Mouse (Mus musculus): ENCODE data around the gene Anxa6. TPM values are rescaled to one million over a fixed set of nuclear protein-coding genes. Genes with fewer than 3 reads are reported as not detected.
A peak's percentile ranks its signal among the peaks of the same experiment; 100 is the strongest.

The Anxa6 gene
- polyA plus RNA-seq, 1 experiment from 2014 or later, result 38.3 TPM

- Histone ChIP-seq H3K27me3 (ENCODE audit: control insufficient read depth, insufficient read depth, low read length) (no peaks in the 10 kb centered on the region), H3K36me3 (ENCODE audit: control insufficient read depth, insufficient read depth, low read length) (no peaks in the 10 kb centered on the region), H3K9me3 (ENCODE audit: control insufficient read depth, low read length) (no peaks in the 10 kb centered on the region), H3K4me3 (replicated peaks; ENCODE audit: low read depth, low read length) (no peak overlapping the region), H3K27ac (replicated peaks; ENCODE audit: low read depth, low read length) (peak overlapping the region; percentile 84), H3K4me1 (ENCODE audit: control insufficient read depth, insufficient read depth, low read length) (peaks cover 24% of the 10 kb centered on the region), H3K9ac (replicated peaks; ENCODE audit: low read length) (no peak overlapping the region), H3K4me2 (ENCODE audit: low read length) (peak overlapping the region; percentile 27; the same call in 1 of the 2 replicates)
- ATAC-seq (ENCODE audit: low FRiP score, low TSS enrichment) (no peak), DNase-seq (no peak)
- WGBS, result 85% methylated on average over 3 of the region's 3 CpGs
Measured at GRCm38 (mm10) chr11:55023583-55023982, 9.7 kb downstream of the Anxa6 start.

GRCm38 (mm10) chr11:55023049-55023564, 10.1 kb downstream of the Anxa6 start:
- H3K4me2 ChIP-seq (ENCODE audit: low read length), result peak overlapping the region; percentile 27; the same call in 1 of the 2 replicates
- no peaks in the 10 kb centered on the region for H3K36me3 ChIP-seq (ENCODE audit: control insufficient read depth, insufficient read depth, low read length)
- 0 out of 2 replicates have a peak overlapping the region, but pooled peaks have one; percentile 4 for H3K9ac ChIP-seq (replicated peaks; ENCODE audit: low read length)
- no peaks in the 10 kb centered on the region for H3K9me3 ChIP-seq (ENCODE audit: control insufficient read depth, low read length)
- WGBS, result 9% methylated on average over 10 of the region's 10 CpGs
- peaks cover 24% of the 10 kb centered on the region for H3K4me1 ChIP-seq (ENCODE audit: control insufficient read depth, insufficient read depth, low read length)
- no peak overlapping the region for H3K4me3 ChIP-seq (replicated peaks; ENCODE audit: low read depth, low read length)
- ATAC-seq (ENCODE audit: low FRiP score, low TSS enrichment) (peak; percentile 77), DNase-seq (peak; percentile 85)
- H3K27me3 ChIP-seq (ENCODE audit: control insufficient read depth, insufficient read depth, low read length), result no peaks in the 10 kb centered on the region
- H3K27ac ChIP-seq (replicated peaks; ENCODE audit: low read depth, low read length), result peak overlapping the region; percentile 84

- Histone ChIP-seq H3K4me2 (ENCODE audit: low read length) (no peak overlapping the region), H3K27ac (replicated peaks; ENCODE audit: low read depth, low read length) (peak overlapping the region; percentile 84), H3K4me1 (ENCODE audit: control insufficient read depth, insufficient read depth, low read length) (peaks cover 24% of the 10 kb centered on the region), H3K9me3 (ENCODE audit: control insufficient read depth, low read length) (no peaks in the 10 kb centered on the region), H3K27me3 (ENCODE audit: control insufficient read depth, insufficient read depth, low read length) (no peaks in the 10 kb centered on the region), H3K4me3 (replicated peaks; ENCODE audit: low read depth, low read length) (no peak overlapping the region), H3K36me3 (ENCODE audit: control insufficient read depth, insufficient read depth, low read length) (no peaks in the 10 kb centered on the region), H3K9ac (replicated peaks; ENCODE audit: low read length) (no peak overlapping the region)
- peak; percentile 14 for DNase-seq
- WGBS, result 62% methylated on average over 5 of the region's 5 CpGs
- no peak for ATAC-seq (ENCODE audit: low FRiP score, low TSS enrichment)
Measured at GRCm38 (mm10) chr11:55022508-55022907, 10.7 kb downstream of the Anxa6 start.

GRCm38 (mm10) chr11:55021859-55022258, 11.4 kb downstream of the Anxa6 start:
- 71% methylated on average over 6 of the region's 6 CpGs for WGBS
- H3K27ac ChIP-seq (replicated peaks; ENCODE audit: low read depth, low read length), result no peak overlapping the region

GRCm38 (mm10) chr11:55021458-55021857, 11.8 kb downstream of the Anxa6 start:
- Histone ChIP-seq H3K36me3 (ENCODE audit: control insufficient read depth, insufficient read depth, low read length) (no peaks in the 10 kb centered on the region), H3K27ac (replicated peaks; ENCODE audit: low read depth, low read length) (no peak overlapping the region), H3K9me3 (ENCODE audit: control insufficient read depth, low read length) (no peaks in the 10 kb centered on the region), H3K4me2 (ENCODE audit: low read length) (no peak overlapping the region), H3K27me3 (ENCODE audit: control insufficient read depth, insufficient read depth, low read length) (no peaks in the 10 kb centered on the region), H3K9ac (replicated peaks; ENCODE audit: low read length) (no peak overlapping the region), H3K4me3 (replicated peaks; ENCODE audit: low read depth, low read length) (no peak overlapping the region), H3K4me1 (ENCODE audit: control insufficient read depth, insufficient read depth, low read length) (peaks cover 24% of the 10 kb centered on the region)
- DNase-seq (no peak), ATAC-seq (ENCODE audit: low FRiP score, low TSS enrichment) (no peak)

More at GRCm38 (mm10) chr11:55021859-55022258, 11.4 kb downstream of the Anxa6 start:
- H3K4me3 ChIP-seq (replicated peaks; ENCODE audit: low read depth, low read length), result no peak overlapping the region
- DNase-seq (no peak), ATAC-seq (ENCODE audit: low FRiP score, low TSS enrichment) (no peak)
- H3K27me3 ChIP-seq (ENCODE audit: control insufficient read depth, insufficient read depth, low read length), result no peaks in the 10 kb centered on the region
- no peaks in the 10 kb centered on the region for H3K9me3 ChIP-seq (ENCODE audit: control insufficient read depth, low read length)
- no peak overlapping the region for H3K4me2 ChIP-seq (ENCODE audit: low read length)
- peaks cover 24% of the 10 kb centered on the region for H3K4me1 ChIP-seq (ENCODE audit: control insufficient read depth, insufficient read depth, low read length)
- no peak overlapping the region for H3K9ac ChIP-seq (replicated peaks; ENCODE audit: low read length)
- no peaks in the 10 kb centered on the region for H3K36me3 ChIP-seq (ENCODE audit: control insufficient read depth, insufficient read depth, low read length)

- Histone ChIP-seq H3K9me3 (ENCODE audit: control insufficient read depth, low read length) (no peaks in the 10 kb centered on the region), H3K27ac (replicated peaks; ENCODE audit: low read depth, low read length) (no peak overlapping the region), H3K4me3 (replicated peaks; ENCODE audit: low read depth, low read length) (no peak overlapping the region), H3K4me1 (ENCODE audit: control insufficient read depth, insufficient read depth, low read length) (peaks cover 29% of the 10 kb centered on the region), H3K9ac (replicated peaks; ENCODE audit: low read length) (no peak overlapping the region), H3K36me3 (ENCODE audit: control insufficient read depth, insufficient read depth, low read length) (no peaks in the 10 kb centered on the region), H3K4me2 (ENCODE audit: low read length) (no peak overlapping the region), H3K27me3 (ENCODE audit: control insufficient read depth, insufficient read depth, low read length) (no peaks in the 10 kb centered on the region)
- ATAC-seq (ENCODE audit: low FRiP score, low TSS enrichment) (no peak), DNase-seq (no peak)
- 99% methylated on average over 2 of the region's 2 CpGs for WGBS
Measured at GRCm38 (mm10) chr11:55019711-55020110, 13.5 kb downstream of the Anxa6 start.

GRCm38 (mm10) chr11:55018034-55018433, 15.2 kb downstream of the Anxa6 start:
- H3K4me1 ChIP-seq (ENCODE audit: control insufficient read depth, insufficient read depth, low read length), result peaks cover 16% of the 10 kb centered on the region
- no peak overlapping the region for H3K9ac ChIP-seq (replicated peaks; ENCODE audit: low read length)
- no peaks in the 10 kb centered on the region for H3K9me3 ChIP-seq (ENCODE audit: control insufficient read depth, low read length)
- no peaks in the 10 kb centered on the region for H3K36me3 ChIP-seq (ENCODE audit: control insufficient read depth, insufficient read depth, low read length)
- ATAC-seq (ENCODE audit: low FRiP score, low TSS enrichment) (no peak), DNase-seq (no peak)
- H3K4me2 ChIP-seq (ENCODE audit: low read length), result no peak overlapping the region
- no peak overlapping the region for H3K27ac ChIP-seq (replicated peaks; ENCODE audit: low read depth, low read length)
- H3K27me3 ChIP-seq (ENCODE audit: control insufficient read depth, insufficient read depth, low read length), result no peaks in the 10 kb centered on the region
- 83% methylated on average over 6 of the region's 6 CpGs for WGBS
- no peak overlapping the region for H3K4me3 ChIP-seq (replicated peaks; ENCODE audit: low read depth, low read length)

GRCm38 (mm10) chr11:55017201-55017600, 16.0 kb downstream of the Anxa6 start:
- no peak overlapping the region for H3K4me2 ChIP-seq (ENCODE audit: low read length)
- ATAC-seq (ENCODE audit: low FRiP score, low TSS enrichment) (no peak), DNase-seq (no peak)
- no peaks in the 10 kb centered on the region for H3K9me3 ChIP-seq (ENCODE audit: control insufficient read depth, low read length)
- no peak overlapping the region for H3K4me3 ChIP-seq (replicated peaks; ENCODE audit: low read depth, low read length)
- H3K9ac ChIP-seq (replicated peaks; ENCODE audit: low read length), result no peak overlapping the region
- no peaks in the 10 kb centered on the region for H3K27me3 ChIP-seq (ENCODE audit: control insufficient read depth, insufficient read depth, low read length)
- 67% methylated on average over 2 of the region's 2 CpGs for WGBS
- peaks cover 8% of the 10 kb centered on the region for H3K4me1 ChIP-seq (ENCODE audit: control insufficient read depth, insufficient read depth, low read length)
- H3K27ac ChIP-seq (replicated peaks; ENCODE audit: low read depth, low read length), result no peak overlapping the region
- no peaks in the 10 kb centered on the region for H3K36me3 ChIP-seq (ENCODE audit: control insufficient read depth, insufficient read depth, low read length)

GRCm38 (mm10) chr11:55016758-55017157, 16.5 kb downstream of the Anxa6 start:
- Histone ChIP-seq H3K9me3 (ENCODE audit: control insufficient read depth, low read length) (no peaks in the 10 kb centered on the region), H3K4me2 (ENCODE audit: low read length) (no peak overlapping the region), H3K4me1 (ENCODE audit: control insufficient read depth, insufficient read depth, low read length) (peaks cover 5% of the 10 kb centered on the region; the same call in 1 of the 2 replicates), H3K27me3 (ENCODE audit: control insufficient read depth, insufficient read depth, low read length) (no peaks in the 10 kb centered on the region), H3K36me3 (ENCODE audit: control insufficient read depth, insufficient read depth, low read length) (no peaks in the 10 kb centered on the region), H3K27ac (replicated peaks; ENCODE audit: low read depth, low read length) (no peak overlapping the region), H3K9ac (replicated peaks; ENCODE audit: low read length) (no peak overlapping the region), H3K4me3 (replicated peaks; ENCODE audit: low read depth, low read length) (no peak overlapping the region)
- ATAC-seq (ENCODE audit: low FRiP score, low TSS enrichment), result no peak
- 52% methylated on average over 1 of the region's 1 CpGs for whole genome bisulfite sequencing
- no peak for DNase-seq
